Mouse (Mus musculus) brown adipose tissue, adult 24 weeks (tissue): Measurements from ENCODE around the gene Cenpk. TPM values are rescaled to one million over a fixed set of nuclear protein-coding genes. Genes with fewer than 3 reads are reported as not detected.

Experiments
- H3K27ac ChIP-seq: fragments of 200-500 bp; replicated peaks from 2 replicates; pipeline ENCODE4 v1.5.1; 2012; ENCODE audit warnings: low read depth, mild to moderate bottlenecking, low read length
- H3K4me1 ChIP-seq: fragments of 200-500 bp; 2 replicates; pipeline ENCODE4 v1.6.1; 2012; ENCODE audit warnings: low read length, mixed read lengths; ENCODE audit not compliant: control insufficient read depth, insufficient read depth, insufficient read length
- H3K4me3 ChIP-seq: fragments of 200-500 bp; 2 replicates; pipeline ENCODE4 v1.5.1; 2012; ENCODE audit warnings: low read depth, mild to moderate bottlenecking, low read length, moderate library complexity; ENCODE audit not compliant: insufficient read depth
- polyA plus RNA-seq: library from polyadenylated mRNA; stranded (reverse); fragments of >200 nt; gene quantifications from 2 replicates; pipeline ENCODE4 v1.2.4, GENCODE M21; 2012; ENCODE audit not compliant: missing spikeins, insufficient read depth, insufficient read length

Gene Cenpk
- polyA plus RNA-seq, 1 experiment = 1.3 TPM

GRCm38 (mm10) chr13:104288226-104288859 lies 59.9 kb downstream of the Cenpk start:
- H3K4me1 ChIP-seq = no peaks in the 10 kb centered on the region
- H3K4me3 ChIP-seq = peak overlapping the region; percentile 72
- peak overlapping the region; percentile 92 for H3K27ac ChIP-seq

- Histone ChIP-seq H3K4me1 (no peaks in the 10 kb centered on the region), H3K27ac (no peak overlapping the region), H3K4me3 (no peak overlapping the region)
These were observed 60.8 kb downstream of the Cenpk start for GRCm38 (mm10) chr13:104289176-104289575.

GRCm38 (mm10) chr13:104295472-104295871 lies 67.1 kb downstream of the Cenpk start:
- no peak overlapping the region for H3K27ac ChIP-seq
- H3K4me1 ChIP-seq = no peaks in the 10 kb centered on the region
- no peak overlapping the region for H3K4me3 ChIP-seq

Other genes with a start within 250 kb of the Cenpk start
- 18.0 and 20.0 TPM in 2 replicates for gene Nln, start 119.0 kb upstream of the Cenpk start, polyA plus RNA-seq
- gene Sgtb, start 118.9 kb upstream of the Cenpk start, polyA plus RNA-seq = 2.4 and 4.2 TPM in 2 replicates
- 34.1 and 40.2 TPM in 2 replicates for gene Trappc13, start 50.1 kb upstream of the Cenpk start, polyA plus RNA-seq
- gene Trim23, start 49.8 kb upstream of the Cenpk start, polyA plus RNA-seq = 10.4 and 11.1 TPM in 2 replicates
- 11.2 and 11.9 TPM in 2 replicates for gene Ppwd1, start 232 bp downstream of the Cenpk start, polyA plus RNA-seq
- gene Adamts6, start 59.2 kb downstream of the Cenpk start, polyA plus RNA-seq = 0.17 and 1.5 TPM in 2 replicates